Mouse (Mus musculus): ENCODE measurements around the gene Psmd2.
A peak's percentile ranks its signal among the peaks of the same experiment; 100 is the strongest.

The Psmd2 gene

GRCm38 (mm10) chr16:20651076-20651946, at the start of gene Psmd2:
Gene Psmd2, plus strand, starts transcription at chr16:20651652.
- DNase-seq, result peak; percentile 97

GRCm38 (mm10) chr16:20604705-20605104, 46.7 kb upstream of the Psmd2 start:
- no peak for DNase-seq

- peak; percentile 74 for DNase-seq
Measured at GRCm38 (mm10) chr16:20610501-20611356, 40.7 kb upstream of the Psmd2 start.

GRCm38 (mm10) chr16:20611357-20612227, 39.9 kb upstream of the Psmd2 start, which contains the start of the genes Eef1akmt4, Gm49333 and Alg3:
Gene Eef1akmt4, plus strand, starts transcription at chr16:20611593.
Gene Gm49333, plus strand, starts transcription at chr16:20611610.
Gene Alg3, minus strand, starts transcription at chr16:20611735.
- peak; percentile 91 for DNase-seq

DNA sequence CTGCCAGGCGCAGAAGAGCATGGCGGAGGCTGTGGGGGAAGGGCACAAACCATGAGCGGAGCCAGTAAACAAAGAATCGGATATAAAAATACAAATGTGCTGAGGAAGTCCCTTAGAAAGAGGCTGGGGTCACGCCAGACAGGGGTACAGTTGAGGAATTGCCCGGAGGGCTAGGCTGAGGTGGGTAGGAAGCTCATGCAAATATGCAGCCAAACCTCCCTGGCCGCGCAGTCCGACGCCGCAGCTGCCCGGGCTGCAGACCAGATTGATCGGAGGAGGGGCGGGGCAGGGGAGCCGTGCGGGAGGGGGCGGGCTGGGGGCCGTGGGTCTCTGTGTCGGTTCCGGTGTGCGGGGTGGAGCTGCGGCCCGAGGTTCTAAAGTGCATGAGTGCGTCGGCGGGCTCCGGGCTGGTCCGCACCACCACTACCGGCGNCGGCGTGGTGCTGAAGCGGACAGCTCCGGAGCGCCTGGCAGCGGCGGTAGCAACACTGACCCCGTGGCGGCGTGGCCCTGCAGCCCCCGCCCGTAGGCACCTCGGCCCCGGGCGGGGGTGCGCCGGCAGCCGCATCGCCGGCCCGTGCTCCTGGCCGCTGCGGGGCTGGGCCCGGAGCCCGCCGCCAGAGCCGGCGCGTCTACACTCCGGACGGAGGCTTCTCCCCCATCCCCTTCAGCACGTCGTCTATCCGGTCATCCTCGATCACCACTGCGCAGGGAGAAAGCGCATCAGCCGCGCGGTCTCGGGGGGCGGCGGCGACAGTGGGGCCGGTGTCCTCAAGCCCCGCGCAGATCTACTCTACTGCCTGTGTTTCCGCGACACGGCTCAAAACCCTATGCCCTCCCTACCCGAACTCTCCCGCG, 31.7 kb upstream of the Psmd2 start:
- peak; percentile 34 for DNase-seq

DNA sequence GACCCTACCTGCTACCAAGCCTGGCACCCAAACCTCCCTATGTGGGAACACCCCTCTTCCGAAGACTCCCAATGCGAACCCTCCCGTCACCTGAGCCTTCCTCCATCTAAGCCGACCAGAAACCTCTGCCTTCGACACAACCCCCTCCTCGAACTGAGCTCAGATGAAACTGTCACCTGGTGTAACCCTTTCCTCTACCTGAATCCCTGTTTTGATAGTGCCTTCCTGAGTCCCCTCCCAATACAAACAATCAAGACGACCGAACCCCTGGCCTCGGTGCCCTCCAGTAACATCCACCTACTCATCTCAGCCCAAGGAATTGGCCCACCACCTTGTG, 31.1 kb upstream of the Psmd2 start:
- DNase-seq, result no peak

- no peak for DNase-seq
Measured at GRCm38 (mm10) chr16:20620751-20621190, 30.7 kb upstream of the Psmd2 start.

GRCm38 (mm10) chr16:20621191-20621990, 30.1 kb upstream of the Psmd2 start, which contains the start of gene Camk2n2:
Gene Camk2n2, minus strand, starts transcription at chr16:20621287.
- DNase-seq, result peak; percentile 79

DNA sequence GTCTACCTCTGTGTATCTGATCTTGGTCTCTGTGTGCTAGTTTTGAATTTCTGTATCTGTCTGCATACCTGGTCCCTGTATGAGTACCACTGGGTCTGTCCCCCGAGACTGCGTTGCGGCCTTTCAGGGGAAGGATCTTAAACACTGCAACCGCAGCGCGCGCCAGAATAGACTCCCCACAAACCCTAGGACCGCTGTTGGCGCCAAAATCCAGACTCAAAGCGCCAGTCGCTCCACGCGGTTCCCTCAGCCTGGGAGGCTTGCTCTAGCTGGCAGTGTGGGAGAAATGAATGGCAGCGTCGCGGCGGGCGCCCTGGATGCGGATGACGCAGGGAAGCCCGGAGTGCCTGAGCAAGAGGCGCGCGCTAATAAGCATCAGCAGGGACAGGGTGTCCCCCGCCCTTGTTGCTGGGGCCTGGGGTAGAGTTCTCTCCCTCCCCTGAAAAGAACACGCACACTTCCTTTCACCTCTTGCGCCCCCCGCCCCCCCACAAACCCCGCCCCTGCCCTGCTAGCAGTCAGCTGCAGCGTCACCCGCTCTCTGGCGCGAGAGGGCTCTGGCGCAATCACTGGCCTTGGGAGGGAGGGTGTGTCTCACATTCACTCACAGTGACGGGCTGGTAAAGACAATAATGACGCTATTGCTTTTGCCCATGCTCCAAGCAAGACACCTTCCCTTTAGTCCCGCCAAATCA, 29.3 kb upstream of the Psmd2 start:
- DNase-seq, result peak; percentile 70

- DNase-seq, result no peak
Measured at GRCm38 (mm10) chr16:20623211-20623610, 28.2 kb upstream of the Psmd2 start.

- no peak for DNase-seq
Measured at GRCm38 (mm10) chr16:20628871-20629391, 22.5 kb upstream of the Psmd2 start.

DNA sequence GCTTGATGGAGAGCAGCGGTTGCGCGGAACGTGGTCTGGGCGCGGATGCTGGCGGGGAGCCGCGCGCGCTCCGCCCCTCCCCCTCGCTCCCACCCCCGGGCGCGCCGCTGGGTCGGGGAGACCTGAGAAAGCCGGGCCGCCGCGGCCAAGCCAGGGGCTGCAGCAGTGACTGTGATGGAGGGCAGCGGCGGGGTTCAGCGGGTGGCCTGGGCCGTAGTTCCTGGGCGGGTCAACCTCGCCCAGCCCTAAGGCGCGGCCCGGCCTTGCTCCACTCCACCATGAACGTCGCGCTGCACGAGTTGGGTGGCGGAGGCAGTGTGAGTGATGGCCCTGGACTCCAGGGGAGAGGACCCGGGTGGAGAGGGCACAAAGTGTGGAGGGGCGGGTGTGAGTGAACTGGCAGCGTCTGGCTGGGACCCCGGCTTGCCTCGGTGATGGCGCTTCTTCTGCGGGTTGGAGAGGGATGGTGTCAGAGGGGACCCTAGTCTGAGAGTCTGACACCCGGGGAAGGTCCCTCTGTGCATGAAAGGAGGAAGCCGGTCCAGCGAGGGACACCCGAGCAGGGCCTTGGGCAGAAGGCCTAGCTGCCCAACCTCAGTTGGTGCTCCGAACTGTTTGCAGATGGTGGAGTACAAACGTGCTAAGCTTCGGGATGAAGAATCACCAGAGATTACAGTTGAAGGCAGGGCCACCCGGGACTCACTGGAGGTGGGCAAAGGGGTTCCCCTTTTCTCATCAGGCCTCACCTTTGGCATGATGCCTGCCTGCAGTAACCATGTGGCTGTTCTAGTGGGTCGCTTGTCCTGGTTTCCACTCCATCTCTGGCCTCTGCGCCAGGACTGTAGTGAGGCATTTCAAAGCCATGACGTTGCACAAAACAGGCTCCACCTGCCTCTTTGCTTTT, 21.5 kb upstream of the Psmd2 start, which contains the start of gene Ece2:
Ece2 (plus strand) TSS at position 98 of the 904 bp plus-strand sequence.
- DNase-seq, result peak; percentile 5

GRCm38 (mm10) chr16:20637410-20637809, 14.0 kb upstream of the Psmd2 start:
- DNase-seq, result no peak

- no peak for DNase-seq
Measured at GRCm38 (mm10) chr16:20638367-20638766, 13.1 kb upstream of the Psmd2 start.

- DNase-seq, result peak; percentile 59
Measured at GRCm38 (mm10) chr16:20642161-20642560, 9.3 kb upstream of the Psmd2 start.

GRCm38 (mm10) chr16:20643911-20644310, 7.5 kb upstream of the Psmd2 start:
- DNase-seq, result no peak

- no peak for DNase-seq
Measured at GRCm38 (mm10) chr16:20651947-20652310, 477 bp downstream of the Psmd2 start.

GRCm38 (mm10) chr16:20653315-20653714, 1.9 kb downstream of the Psmd2 start:
- DNase-seq, result no peak
